Mouse (Mus musculus): ENCODE data around the gene Rnf128. TPM values are rescaled to one million over a fixed set of nuclear protein-coding genes. Genes with fewer than 3 reads are reported as not detected.

Gene Rnf128
- polyA plus RNA-seq, 1 experiment = 21.7 TPM

DNA sequence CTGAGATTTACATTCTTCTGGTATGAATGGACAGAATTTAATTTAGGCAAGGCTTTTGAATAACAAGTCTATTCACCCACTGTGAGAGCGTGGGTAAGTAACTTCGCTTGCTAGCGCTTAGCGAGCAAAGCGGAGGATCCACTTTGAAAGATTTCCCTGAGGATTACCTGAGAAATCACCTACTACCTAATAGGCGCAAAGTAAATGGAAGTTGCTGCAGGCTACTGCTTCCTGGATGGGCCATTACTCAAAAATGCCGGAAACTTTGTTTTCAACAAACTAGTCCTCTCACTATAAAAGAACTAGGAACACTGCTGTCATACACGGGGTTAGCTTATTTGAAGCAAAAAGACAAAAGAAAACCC, 121.3 kb downstream of the Rnf128 start:
- H3K27ac ChIP-seq (ENCODE audit: insufficient read depth, low read length) = no peak overlapping the region
- H3K9me3 ChIP-seq (replicated peaks; ENCODE audit: control insufficient read depth, insufficient read depth, low read length, poor library complexity, severe bottlenecking) = no peaks in the 10 kb centered on the region
- no peaks in the 10 kb centered on the region for H3K27me3 ChIP-seq (ENCODE audit: control insufficient read depth, insufficient read depth, low read length, poor library complexity, severe bottlenecking)
- TF ChIP-seq CTCF (IDR thresholded peaks at IDR 0.05; ENCODE audit: low read depth, low read length) (no peak), EP300 (IDR thresholded peaks at IDR 0.05; ENCODE audit: insufficient read depth, low read depth, low read length) (no peak), POLR2A (IDR thresholded peaks at IDR 0.05; ENCODE audit: insufficient read depth, low read length) (no peak)
- no peaks in the 10 kb centered on the region for H3K4me1 ChIP-seq (ENCODE audit: control insufficient read depth, insufficient read depth, low read length)
- H3K4me3 ChIP-seq (ENCODE audit: low read depth, low read length) = peak overlapping the region; percentile 94
- no peaks in the 10 kb centered on the region for H3K36me3 ChIP-seq (ENCODE audit: control insufficient read depth, insufficient read depth, low read length, poor library complexity, severe bottlenecking)
- no peak overlapping the region for H3K9ac ChIP-seq (ENCODE audit: low read depth, poor library complexity, severe bottlenecking)

DNA sequence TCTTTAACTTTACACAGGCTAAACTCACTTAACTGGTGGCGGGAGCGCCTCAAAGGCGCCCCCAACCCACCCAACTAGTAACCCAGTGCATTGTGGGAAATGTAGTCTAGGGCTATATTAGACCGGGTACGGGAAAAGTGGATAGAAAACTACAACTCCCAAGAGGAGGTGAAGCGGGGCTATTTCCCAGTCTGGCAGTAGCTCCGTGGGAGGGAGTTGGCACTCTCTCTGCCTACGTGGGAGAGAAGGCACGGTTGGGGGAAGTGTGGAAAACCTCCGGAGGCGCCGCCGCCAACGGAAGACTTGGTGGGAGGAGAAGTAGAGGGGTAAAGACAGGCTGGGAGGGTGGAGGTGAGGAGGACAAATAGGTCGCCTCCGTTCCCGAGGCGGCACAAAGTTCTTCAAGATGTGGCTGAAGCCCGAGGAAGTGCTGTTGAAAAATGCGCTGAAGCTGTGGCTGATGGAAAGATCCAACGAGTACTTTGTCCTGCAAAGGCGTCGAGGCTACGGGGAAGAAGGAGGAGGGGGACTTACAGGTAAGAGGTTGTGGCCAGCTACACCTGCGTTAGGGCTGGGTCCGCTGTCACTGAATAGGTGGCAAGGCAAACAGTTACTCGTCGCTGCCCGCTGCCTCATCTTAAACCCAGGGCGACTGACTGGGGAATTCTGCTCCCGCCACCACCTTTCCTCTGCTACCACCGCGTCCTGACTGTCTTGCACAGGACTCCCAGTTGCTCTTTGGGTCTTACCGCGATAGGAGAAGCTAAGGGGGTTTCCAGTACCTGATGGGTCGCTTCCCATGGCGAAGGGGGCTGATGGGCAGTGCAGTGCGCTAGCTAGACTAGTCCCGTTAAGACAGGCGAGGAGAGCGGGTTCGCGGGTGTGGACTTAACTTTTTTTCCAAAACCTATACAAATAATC, 121.9 kb downstream of the Rnf128 start, which contains the start of gene Tbc1d8b:
Gene Tbc1d8b, plus strand, starts transcription at position 222 of the 921 bp plus-strand sequence.
- no peak within 1 kb of the TSS for H3K27ac ChIP-seq (ENCODE audit: insufficient read depth, low read length)
- no peak for TF ChIP-seq EP300 (IDR thresholded peaks at IDR 0.05; ENCODE audit: insufficient read depth, low read depth, low read length)
- TF ChIP-seq CTCF (IDR thresholded peaks at IDR 0.05; ENCODE audit: low read depth, low read length) = no peak
- TF ChIP-seq POLR2A (IDR thresholded peaks at IDR 0.05; ENCODE audit: insufficient read depth, low read length) = no peak
- no peaks in the 10 kb centered on the region for H3K9me3 ChIP-seq (replicated peaks; ENCODE audit: control insufficient read depth, insufficient read depth, low read length, poor library complexity, severe bottlenecking)
- H3K27me3 ChIP-seq (ENCODE audit: control insufficient read depth, insufficient read depth, low read length, poor library complexity, severe bottlenecking) = no peaks in the 10 kb centered on the region
- peak within 1 kb of the TSS; percentile 94 for H3K4me3 ChIP-seq (ENCODE audit: low read depth, low read length)
- H3K4me1 ChIP-seq (ENCODE audit: control insufficient read depth, insufficient read depth, low read length) = no peaks in the 10 kb centered on the region
- peak within 1 kb of the TSS; percentile 12; the same call in 1 of the 2 replicates for H3K9ac ChIP-seq (ENCODE audit: low read depth, poor library complexity, severe bottlenecking)
- H3K36me3 ChIP-seq (ENCODE audit: control insufficient read depth, insufficient read depth, low read length, poor library complexity, severe bottlenecking) = no peaks in the 10 kb centered on the region

DNA sequence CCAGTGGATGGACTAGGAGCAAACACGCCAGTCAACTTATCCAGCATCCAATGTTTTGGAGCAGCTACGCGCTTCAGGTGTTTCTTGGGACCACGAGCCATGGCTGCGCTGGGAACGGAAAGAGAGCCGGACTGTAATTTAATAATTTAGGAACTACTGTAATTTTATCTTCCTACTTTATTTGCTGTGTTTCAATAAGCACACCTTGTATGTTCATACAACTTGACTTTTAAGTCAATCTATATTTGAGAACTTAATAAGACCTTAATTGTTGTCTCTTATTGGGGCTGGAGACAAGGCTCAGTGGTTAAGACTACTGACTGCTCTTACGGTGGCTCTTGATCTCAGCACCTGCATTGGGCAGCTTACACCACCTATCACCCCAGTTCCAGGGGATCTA, 151.3 kb downstream of the Rnf128 start, which contains the start of gene Gm15013:
Gene Gm15013, minus strand, starts transcription at position 101 of the 400 bp plus-strand sequence.
- no peak within 1 kb of the TSS for H3K9ac ChIP-seq (ENCODE audit: low read depth, poor library complexity, severe bottlenecking)
- H3K4me1 ChIP-seq (ENCODE audit: control insufficient read depth, insufficient read depth, low read length) = no peaks in the 10 kb centered on the region
- no peak for TF ChIP-seq POLR2A (IDR thresholded peaks at IDR 0.05; ENCODE audit: insufficient read depth, low read length)
- no peak for TF ChIP-seq EP300 (IDR thresholded peaks at IDR 0.05; ENCODE audit: insufficient read depth, low read depth, low read length)
- TF ChIP-seq CTCF (IDR thresholded peaks at IDR 0.05; ENCODE audit: low read depth, low read length) = no peak
- no peaks in the 10 kb centered on the region for H3K36me3 ChIP-seq (ENCODE audit: control insufficient read depth, insufficient read depth, low read length, poor library complexity, severe bottlenecking)
- no peaks in the 10 kb centered on the region for H3K27me3 ChIP-seq (ENCODE audit: control insufficient read depth, insufficient read depth, low read length, poor library complexity, severe bottlenecking)
- no peak within 1 kb of the TSS for H3K4me3 ChIP-seq (ENCODE audit: low read depth, low read length)
- no peaks in the 10 kb centered on the region for H3K9me3 ChIP-seq (replicated peaks; ENCODE audit: control insufficient read depth, insufficient read depth, low read length, poor library complexity, severe bottlenecking)
- H3K27ac ChIP-seq (ENCODE audit: insufficient read depth, low read length) = no peak within 1 kb of the TSS

DNA sequence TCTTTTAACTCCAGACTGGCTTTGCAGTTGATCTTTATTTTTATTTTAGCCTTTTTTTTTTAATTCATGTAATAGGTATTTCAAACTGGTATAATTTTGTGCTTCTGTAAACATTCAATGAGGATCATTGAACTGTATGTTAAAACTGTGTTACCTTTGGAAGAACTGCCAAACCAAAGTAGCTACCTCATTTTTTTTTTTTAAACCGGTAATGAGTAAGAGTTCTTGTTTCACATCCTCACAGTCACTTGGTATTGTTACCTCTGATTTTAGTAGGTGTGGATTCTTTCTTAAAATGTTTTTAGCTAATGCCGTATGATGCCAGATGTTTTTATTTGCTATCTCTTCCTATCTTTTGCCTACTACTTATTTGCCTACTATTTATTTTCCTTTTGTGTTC, 159.2 kb downstream of the Rnf128 start:
- H3K4me1 ChIP-seq (ENCODE audit: control insufficient read depth, insufficient read depth, low read length) = no peaks in the 10 kb centered on the region
- no peak overlapping the region for H3K4me3 ChIP-seq (ENCODE audit: low read depth, low read length)
- TF ChIP-seq CTCF (IDR thresholded peaks at IDR 0.05; ENCODE audit: low read depth, low read length) (no peak), POLR2A (IDR thresholded peaks at IDR 0.05; ENCODE audit: insufficient read depth, low read length) (no peak), EP300 (IDR thresholded peaks at IDR 0.05; ENCODE audit: insufficient read depth, low read depth, low read length) (no peak)
- no peaks in the 10 kb centered on the region for H3K36me3 ChIP-seq (ENCODE audit: control insufficient read depth, insufficient read depth, low read length, poor library complexity, severe bottlenecking)
- no peak overlapping the region for H3K9ac ChIP-seq (ENCODE audit: low read depth, poor library complexity, severe bottlenecking)
- H3K27me3 ChIP-seq (ENCODE audit: control insufficient read depth, insufficient read depth, low read length, poor library complexity, severe bottlenecking) = no peaks in the 10 kb centered on the region
- no peaks in the 10 kb centered on the region for H3K9me3 ChIP-seq (replicated peaks; ENCODE audit: control insufficient read depth, insufficient read depth, low read length, poor library complexity, severe bottlenecking)
- no peak overlapping the region for H3K27ac ChIP-seq (ENCODE audit: insufficient read depth, low read length)

Other genes starting within 250 kb of the Rnf128 start
- gene Trap1a, start 229.6 kb upstream of the Rnf128 start, polyA plus RNA-seq (2011; ENCODE audit: insufficient read depth, insufficient read length, low read depth, missing spikeins) = 90.0 and 91.4 TPM in 2 replicates
- 0.64 and 1.5 TPM in 2 replicates for gene D330045A20Rik, start 82.9 kb upstream of the Rnf128 start, polyA plus RNA-seq (2011; ENCODE audit: insufficient read depth, insufficient read length, low read depth, missing spikeins)
- 2.0 and 2.2 TPM in 2 replicates for gene Tbc1d8b, start 121.7 kb downstream of the Rnf128 start, polyA plus RNA-seq (2011; ENCODE audit: insufficient read depth, insufficient read length, low read depth, missing spikeins)
- 2.4 and 2.9 TPM in 2 replicates for gene Gm15013, start 151.2 kb downstream of the Rnf128 start, polyA plus RNA-seq (2011; ENCODE audit: insufficient read depth, insufficient read length, low read depth, missing spikeins)
- 1.5 TPM in 1 of 2 replicates, not detected in the other for gene Ripply1, start 219.0 kb downstream of the Rnf128 start, polyA plus RNA-seq (2011; ENCODE audit: insufficient read depth, insufficient read length, low read depth, missing spikeins)
- gene Cldn2, start 237.5 kb downstream of the Rnf128 start, polyA plus RNA-seq (2011; ENCODE audit: insufficient read depth, insufficient read length, low read depth, missing spikeins) = not detected in 2 replicates